Mouse (Mus musculus): ENCODE measurements around the gene Utp14a. TPM values are rescaled to one million over a fixed set of nuclear protein-coding genes. Genes with fewer than 3 reads are reported as not detected.
"Not testable (repeated sequence)": the region's sequence is repeated elsewhere in the genome, so short reads cannot be mapped to it uniquely, and the experiment has no call there.

Utp14a gene
- total and polyA plus RNA-seq, 3 experiments = 53.6 to 64.3 TPM; not detected in 1

DNA sequence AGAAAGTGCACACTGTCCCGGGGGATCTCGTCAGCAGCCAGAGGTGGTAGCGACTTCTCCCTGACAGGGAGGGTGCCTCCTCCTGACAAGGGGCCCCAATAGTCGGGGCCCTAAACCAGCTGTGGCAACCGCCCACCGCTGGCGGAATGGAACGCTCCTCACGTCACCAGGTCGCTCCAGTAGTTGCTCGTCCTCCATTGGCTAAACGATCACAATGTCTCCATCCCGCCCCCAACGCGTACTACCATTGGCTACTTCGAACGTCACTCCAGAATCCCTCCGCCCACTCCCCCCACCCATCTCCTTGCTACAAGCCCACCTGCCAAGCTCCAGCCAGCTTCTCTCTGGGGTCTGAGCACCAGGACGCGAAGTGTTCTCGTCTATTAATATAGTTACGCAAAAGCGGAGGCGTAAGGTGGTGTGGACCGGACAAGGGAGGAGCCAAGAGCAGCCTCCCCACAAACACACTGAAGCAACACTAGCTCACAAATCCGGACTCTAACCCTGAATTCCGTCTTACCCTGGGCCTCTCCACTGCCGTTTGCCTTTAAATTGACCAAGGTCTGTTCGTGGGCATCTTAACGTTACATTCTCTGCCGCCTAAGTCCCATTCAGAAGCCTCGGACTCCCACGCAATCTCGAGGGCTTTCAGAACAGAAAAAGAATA lies 48.0 kb upstream of the Utp14a start, which contains the start of gene Zdhhc9 (continued):
- peak; percentile 40; the same call in 1 of the 2 replicates for TF ChIP-seq NELFE (IDR thresholded peaks at IDR 0.05; ENCODE audit: low read depth, low read length)
- no peak for TF ChIP-seq USF2 (IDR thresholded peaks at IDR 0.05; ENCODE audit: borderline replicate concordance in 1 of 2, insufficient read depth in 1 of 2, low read depth in 1 of 2, low read length in 2 of 2)
- TF ChIP-seq USF1 (IDR thresholded peaks at IDR 0.05; ENCODE audit: low read depth, low read length) = no peak
- TF ChIP-seq CHD1 (IDR thresholded peaks at IDR 0.05; ENCODE audit: low read depth, low read length) = no peak
- TF ChIP-seq UBTF (IDR thresholded peaks at IDR 0.05; ENCODE audit: borderline replicate concordance, insufficient read depth, low read depth, low read length) = no peak
- no peak for TF ChIP-seq MAFK (IDR thresholded peaks at IDR 0.05; ENCODE audit: borderline replicate concordance, low read depth, low read length)
- TF ChIP-seq ETS1 (IDR thresholded peaks at IDR 0.05; ENCODE audit: low read depth, low read length) = peak; percentile 54; the same call in 1 of the 2 replicates
- TF ChIP-seq NRF1 (IDR thresholded peaks at IDR 0.05; ENCODE audit: insufficient read depth, low read depth, low read length, poor library complexity, severe bottlenecking) = no peak
- TF ChIP-seq EP300 (IDR thresholded peaks at IDR 0.05; ENCODE audit: low read depth in 1 of 2, low read length in 2 of 2) = 0 out of 4 replicates have a peak, but pooled peaks of 1 of the 2 experiments have one; percentile 9
- TF ChIP-seq SIN3A (IDR thresholded peaks at IDR 0.05; ENCODE audit: low read length) = peak; percentile 68
- no peak for TF ChIP-seq SMC3 (IDR thresholded peaks at IDR 0.05; ENCODE audit: low read depth, low read length)
- TF ChIP-seq MEF2A (IDR thresholded peaks at IDR 0.05; ENCODE audit: extremely low read depth, insufficient replicate concordance, low read depth, low read length, poor library complexity, severe bottlenecking) = no peak
- TF ChIP-seq CHD2 (IDR thresholded peaks at IDR 0.05; ENCODE audit: low read length) = peak; percentile 40; the same call in 1 of the 2 replicates
- no peak for TF ChIP-seq RAD21 (IDR thresholded peaks at IDR 0.05; ENCODE audit: low read depth, low read length)
- TF ChIP-seq MXI1 (IDR thresholded peaks at IDR 0.05; ENCODE audit: low read depth, low read length) = peak; percentile 4; the same call in 1 of the 2 replicates
- no peak for TF ChIP-seq RCOR1 (IDR thresholded peaks at IDR 0.05; ENCODE audit: low read depth, low read length)
- no peak for TF ChIP-seq MAX (IDR thresholded peaks at IDR 0.05; ENCODE audit: low read length)

DNA sequence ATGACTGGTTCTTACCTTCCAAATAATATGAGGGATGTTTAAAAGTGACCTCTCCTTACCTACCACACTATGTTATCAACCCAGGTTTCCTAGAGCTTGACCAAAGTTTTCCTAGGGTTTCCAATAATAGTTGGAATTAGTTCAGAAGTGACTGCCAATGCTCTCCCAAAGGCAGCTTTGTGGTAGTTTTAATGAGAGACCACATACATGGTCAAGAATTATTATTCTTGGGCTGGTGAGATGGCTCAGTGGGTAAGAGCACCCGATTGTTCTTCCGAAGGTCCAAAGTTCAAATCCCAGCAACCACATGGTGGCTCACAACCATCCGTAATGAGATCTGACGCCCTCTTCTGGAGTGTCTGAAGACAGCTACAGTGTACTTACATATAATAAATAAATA lies 46.9 kb upstream of the Utp14a start:
- H3K36me3 ChIP-seq (ENCODE audit: control insufficient read depth in 1 of 2, insufficient read depth in 2 of 2, low read length in 2 of 2); H3K27me3 ChIP-seq (ENCODE audit: control insufficient read depth in 1 of 2, insufficient read depth in 2 of 2, low read length in 2 of 2); H3K9me3 ChIP-seq (replicated peaks; ENCODE audit: insufficient read depth, low read length); H3K27ac ChIP-seq (ENCODE audit: control insufficient read depth, low read depth, low read length); H3K79me2 ChIP-seq (ENCODE audit: control insufficient read depth, insufficient read depth, low read length, poor library complexity); H3K4me3 ChIP-seq (ENCODE audit: control insufficient read depth in 1 of 2, insufficient read depth in 1 of 2, low read depth in 2 of 2, low read length in 2 of 2); H3K9ac ChIP-seq (ENCODE audit: control insufficient read depth, low read depth, low read length, poor library complexity, severe bottlenecking); H3K4me1 ChIP-seq (ENCODE audit: control insufficient read depth in 1 of 2, insufficient read depth in 2 of 2, low read length in 2 of 2): not testable (repeated sequence)
- DNase-seq (ENCODE audit: low read depth, low spot score) = peak; percentile 3
- TF ChIP-seq TBP (IDR thresholded peaks at IDR 0.05; ENCODE audit: low read depth, low read length) = peak; percentile 74

All from MEL (cell line).